Mouse (Mus musculus): ENCODE data around the gene Pappa. TPM values are rescaled to one million over a fixed set of nuclear protein-coding genes. Genes with fewer than 3 reads are reported as not detected.
A peak's percentile ranks its signal among the peaks of the same experiment; 100 is the strongest.

Pappa gene
- polyA plus RNA-seq, 1 experiment from 2014 or later: 0.50 TPM

DNA sequence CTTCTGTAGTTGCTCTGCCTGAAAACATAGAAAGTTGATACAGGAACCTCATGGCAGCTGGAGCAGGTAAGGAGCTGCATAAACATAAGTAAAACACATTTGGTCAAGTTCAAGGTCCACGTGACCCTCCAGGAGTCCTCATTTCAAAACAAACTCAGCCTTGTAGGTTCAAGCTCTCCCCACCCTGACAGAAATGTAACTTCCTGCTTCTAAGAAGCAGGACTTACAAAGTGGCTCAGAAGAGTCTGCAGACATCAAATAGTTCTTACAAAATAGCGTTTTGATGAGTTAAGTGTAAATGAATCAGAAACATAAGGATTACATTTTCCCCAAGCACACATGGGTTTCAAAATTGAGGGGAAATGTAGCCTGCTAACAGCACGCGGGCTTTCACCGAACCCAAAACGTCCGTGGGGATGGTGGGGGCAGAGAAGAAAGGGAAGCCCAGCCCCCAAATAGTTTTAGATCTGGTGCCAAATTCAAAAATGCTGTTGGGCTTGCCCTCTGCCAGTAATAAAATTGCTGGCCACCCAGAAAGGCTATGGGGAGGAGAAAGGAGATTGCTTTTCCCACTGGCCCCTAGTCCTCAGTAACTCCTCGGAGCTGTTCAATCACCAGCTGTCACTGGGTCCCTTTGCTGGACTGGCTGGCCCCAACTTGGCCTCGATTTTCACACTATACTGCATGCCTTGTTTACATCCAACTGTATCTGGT, 93.8 kb downstream of the Pappa start:
- 0 out of 2 replicates have a peak overlapping the region, but pooled peaks have one; percentile 5 for H3K4me2 ChIP-seq
- no peak overlapping the region for H3K4me3 ChIP-seq
- no peak for ATAC-seq (replicated peaks; ENCODE audit: insufficient number of reproducible peaks, insufficient read depth, low FRiP score, low read depth)
- WGBS: 34% methylated on average over 9 of the region's 9 CpGs
- no peaks in the 10 kb centered on the region for H3K36me3 ChIP-seq
- no peak overlapping the region for H3K9ac ChIP-seq
- no peaks in the 10 kb centered on the region for H3K27me3 ChIP-seq
- H3K9me3 ChIP-seq (replicated peaks): no peaks in the 10 kb centered on the region
- no peak overlapping the region for H3K27ac ChIP-seq
- peaks cover 5% of the 10 kb centered on the region; the same call in 1 of the 2 replicates for H3K4me1 ChIP-seq (replicated peaks)

GRCm38 (mm10) chr4:65223901-65224300, 99.9 kb downstream of the Pappa start:
- Histone ChIP-seq H3K27ac (no peak overlapping the region), H3K27me3 (no peaks in the 10 kb centered on the region), H3K36me3 (no peaks in the 10 kb centered on the region), H3K9me3 (replicated peaks) (no peaks in the 10 kb centered on the region), H3K4me1 (replicated peaks) (no peaks in the 10 kb centered on the region), H3K4me3 (no peak overlapping the region), H3K4me2 (no peak overlapping the region), H3K9ac (no peak overlapping the region)
- WGBS: 91% methylated on average over 4 of the region's 4 CpGs
- no peak for ATAC-seq (replicated peaks; ENCODE audit: insufficient number of reproducible peaks, insufficient read depth, low FRiP score, low read depth)

- 17% methylated on average over 8 of the region's 8 CpGs for WGBS
- Histone ChIP-seq H3K9me3 (replicated peaks) (no peaks in the 10 kb centered on the region), H3K4me1 (replicated peaks) (0 out of 2 replicates have a peak, but pooled peaks cover 7% of the 10 kb centered on the region), H3K9ac (no peak overlapping the region), H3K4me2 (no peak overlapping the region), H3K4me3 (no peak overlapping the region), H3K36me3 (no peaks in the 10 kb centered on the region), H3K27ac (no peak overlapping the region), H3K27me3 (no peaks in the 10 kb centered on the region)
- ATAC-seq (replicated peaks; ENCODE audit: insufficient number of reproducible peaks, insufficient read depth, low FRiP score, low read depth): no peak
These were observed 114.6 kb downstream of the Pappa start for GRCm38 (mm10) chr4:65238540-65238998.

DNA sequence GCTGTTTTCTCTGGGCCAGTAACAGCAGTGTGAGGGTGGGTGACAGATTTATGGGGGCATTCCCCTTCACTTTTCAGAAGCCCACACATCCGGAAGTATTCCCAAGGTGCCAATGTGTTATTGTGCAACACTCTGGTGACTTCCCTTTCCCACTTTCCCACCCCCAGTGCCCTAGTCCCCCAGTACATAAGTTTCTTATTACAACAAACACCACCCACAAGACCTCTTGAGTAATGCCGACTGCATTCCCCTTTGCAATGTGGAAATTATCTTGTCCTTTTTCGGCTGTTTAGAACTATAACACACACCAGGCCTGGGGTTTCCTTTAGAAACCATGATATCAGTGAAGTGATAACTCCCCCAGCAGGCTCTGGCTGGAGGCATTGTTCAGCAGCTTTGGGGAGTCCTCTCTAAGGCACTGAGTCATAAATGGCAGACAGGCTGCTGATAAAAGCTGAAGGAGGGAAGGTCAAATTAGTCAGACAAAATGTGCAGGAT, 118.5 kb downstream of the Pappa start:
- no peak overlapping the region for H3K4me2 ChIP-seq
- H3K27ac ChIP-seq: no peak overlapping the region
- H3K4me3 ChIP-seq: no peak overlapping the region
- no peak overlapping the region for H3K9ac ChIP-seq
- peak; percentile 69; the same call in 1 of the 2 replicates for ATAC-seq (replicated peaks; ENCODE audit: insufficient number of reproducible peaks, insufficient read depth, low FRiP score, low read depth)
- H3K4me1 ChIP-seq (replicated peaks): 0 out of 2 replicates have a peak, but pooled peaks cover 7% of the 10 kb centered on the region
- no peaks in the 10 kb centered on the region for H3K9me3 ChIP-seq (replicated peaks)
- H3K27me3 ChIP-seq: no peaks in the 10 kb centered on the region
- no peaks in the 10 kb centered on the region for H3K36me3 ChIP-seq
- 8% methylated on average over 3 of the region's 3 CpGs for WGBS

- 42% methylated on average over 2 of the region's 2 CpGs for WGBS
These were observed 119.3 kb downstream of the Pappa start for GRCm38 (mm10) chr4:65243245-65243644.

GRCm38 (mm10) chr4:65245015-65245414, 121.0 kb downstream of the Pappa start:
- no peak for ATAC-seq (replicated peaks; ENCODE audit: insufficient number of reproducible peaks, insufficient read depth, low FRiP score, low read depth)
- Histone ChIP-seq H3K9me3 (replicated peaks) (no peaks in the 10 kb centered on the region), H3K4me3 (no peak overlapping the region), H3K27ac (no peak overlapping the region), H3K4me1 (replicated peaks) (0 out of 2 replicates have a peak, but pooled peaks cover 7% of the 10 kb centered on the region), H3K27me3 (no peaks in the 10 kb centered on the region), H3K4me2 (no peak overlapping the region), H3K36me3 (no peaks in the 10 kb centered on the region), H3K9ac (no peak overlapping the region)
- WGBS: 70% methylated on average over 4 of the region's 4 CpGs

More at GRCm38 (mm10) chr4:65243245-65243644, 119.3 kb downstream of the Pappa start:
- H3K4me2 ChIP-seq: no peak overlapping the region
- H3K36me3 ChIP-seq: no peaks in the 10 kb centered on the region
- no peak overlapping the region for H3K27ac ChIP-seq
- H3K9ac ChIP-seq: no peak overlapping the region
- no peak overlapping the region for H3K4me3 ChIP-seq
- no peak for ATAC-seq (replicated peaks; ENCODE audit: insufficient number of reproducible peaks, insufficient read depth, low FRiP score, low read depth)
- 0 out of 2 replicates have a peak, but pooled peaks cover 7% of the 10 kb centered on the region for H3K4me1 ChIP-seq (replicated peaks)
- H3K9me3 ChIP-seq (replicated peaks): no peaks in the 10 kb centered on the region
- no peaks in the 10 kb centered on the region for H3K27me3 ChIP-seq

GRCm38 (mm10) chr4:65245440-65245839, 121.5 kb downstream of the Pappa start:
- no peaks in the 10 kb centered on the region for H3K36me3 ChIP-seq
- no peak overlapping the region for H3K27ac ChIP-seq
- no peaks in the 10 kb centered on the region for H3K9me3 ChIP-seq (replicated peaks)
- H3K9ac ChIP-seq: no peak overlapping the region
- H3K4me1 ChIP-seq (replicated peaks): 0 out of 2 replicates have a peak, but pooled peaks cover 7% of the 10 kb centered on the region
- H3K27me3 ChIP-seq: no peaks in the 10 kb centered on the region
- no peak for ATAC-seq (replicated peaks; ENCODE audit: insufficient number of reproducible peaks, insufficient read depth, low FRiP score, low read depth)
- 42% methylated on average over 3 of the region's 3 CpGs for WGBS
- no peak overlapping the region for H3K4me2 ChIP-seq
- H3K4me3 ChIP-seq: no peak overlapping the region

DNA sequence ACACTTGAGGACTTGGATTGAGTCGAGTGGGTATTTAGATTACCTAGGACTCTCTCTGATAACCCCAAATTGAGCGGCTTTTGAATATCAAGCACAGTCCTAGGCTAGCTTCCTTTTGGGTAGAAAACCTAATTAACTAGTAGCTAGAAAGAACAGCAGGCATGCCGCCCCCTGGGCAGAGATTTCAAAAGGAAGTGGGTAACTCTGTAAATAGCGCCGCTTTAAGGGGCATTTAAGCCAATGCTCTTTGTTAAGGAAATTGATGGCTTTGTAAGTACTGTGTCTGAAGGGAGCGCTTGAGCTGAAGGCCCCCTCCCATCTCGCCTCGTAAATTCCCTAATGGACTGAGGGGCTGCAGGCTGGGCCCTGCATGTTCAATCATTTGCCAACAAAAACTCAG, 128.2 kb downstream of the Pappa start:
- H3K9ac ChIP-seq: no peak overlapping the region
- H3K4me2 ChIP-seq: no peak overlapping the region
- no peak for ATAC-seq (replicated peaks; ENCODE audit: insufficient number of reproducible peaks, insufficient read depth, low FRiP score, low read depth)
- H3K4me1 ChIP-seq (replicated peaks): no peaks in the 10 kb centered on the region
- H3K36me3 ChIP-seq: no peaks in the 10 kb centered on the region
- no peak overlapping the region for H3K4me3 ChIP-seq
- no peak overlapping the region for H3K27ac ChIP-seq
- H3K9me3 ChIP-seq (replicated peaks): no peaks in the 10 kb centered on the region
- H3K27me3 ChIP-seq: no peaks in the 10 kb centered on the region
- WGBS: 20% methylated on average over 8 of the region's 8 CpGs

GRCm38 (mm10) chr4:65254073-65254472, 130.1 kb downstream of the Pappa start:
- no peak overlapping the region for H3K27ac ChIP-seq
- 81% methylated on average over 1 of the region's 1 CpGs for WGBS
- no peak for ATAC-seq (replicated peaks; ENCODE audit: insufficient number of reproducible peaks, insufficient read depth, low FRiP score, low read depth)
- no peaks in the 10 kb centered on the region for H3K9me3 ChIP-seq (replicated peaks)
- no peaks in the 10 kb centered on the region for H3K4me1 ChIP-seq (replicated peaks)
- H3K27me3 ChIP-seq: no peaks in the 10 kb centered on the region
- H3K36me3 ChIP-seq: no peaks in the 10 kb centered on the region
- no peak overlapping the region for H3K9ac ChIP-seq
- H3K4me3 ChIP-seq: no peak overlapping the region
- no peak overlapping the region for H3K4me2 ChIP-seq

GRCm38 (mm10) chr4:65267066-65267465, 143.1 kb downstream of the Pappa start:
- H3K9ac ChIP-seq: no peak overlapping the region
- no peak overlapping the region for H3K4me2 ChIP-seq
- H3K36me3 ChIP-seq: no peaks in the 10 kb centered on the region
- no peaks in the 10 kb centered on the region for H3K27me3 ChIP-seq
- no peak for ATAC-seq (replicated peaks; ENCODE audit: insufficient number of reproducible peaks, insufficient read depth, low FRiP score, low read depth)
- no peak overlapping the region for H3K27ac ChIP-seq
- H3K4me3 ChIP-seq: no peak overlapping the region
- H3K4me1 ChIP-seq (replicated peaks): no peaks in the 10 kb centered on the region
- 51% methylated on average over 2 of the region's 2 CpGs for WGBS
- H3K9me3 ChIP-seq (replicated peaks): no peaks in the 10 kb centered on the region

DNA sequence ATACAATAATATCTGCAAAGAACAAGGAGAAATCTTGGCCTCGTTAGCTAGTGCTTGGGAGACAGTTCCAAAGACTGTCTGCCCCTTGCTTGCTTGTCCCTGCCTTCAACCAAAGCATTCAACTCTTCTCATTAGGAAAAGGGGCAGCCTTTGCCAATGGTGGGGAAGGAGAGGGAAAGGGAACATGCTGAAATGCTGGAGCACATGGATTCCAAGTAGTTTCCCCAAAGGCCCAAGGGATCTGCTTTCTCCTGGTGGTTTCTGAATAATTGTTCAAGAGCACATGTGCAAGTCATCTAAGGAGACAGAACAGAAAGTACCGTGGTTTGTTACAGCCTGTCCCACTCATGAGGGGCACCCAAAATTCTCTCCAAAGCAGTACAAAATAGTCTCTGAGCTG, 146.0 kb downstream of the Pappa start:
- no peak overlapping the region for H3K4me3 ChIP-seq
- no peaks in the 10 kb centered on the region for H3K27me3 ChIP-seq
- no peaks in the 10 kb centered on the region for H3K9me3 ChIP-seq (replicated peaks)
- no peak overlapping the region for H3K27ac ChIP-seq
- H3K4me1 ChIP-seq (replicated peaks): no peaks in the 10 kb centered on the region
- no peak overlapping the region for H3K9ac ChIP-seq
- WGBS: 79% methylated on average over 2 of the region's 2 CpGs
- no peak overlapping the region for H3K4me2 ChIP-seq
- no peak for ATAC-seq (replicated peaks; ENCODE audit: insufficient number of reproducible peaks, insufficient read depth, low FRiP score, low read depth)
- H3K36me3 ChIP-seq: no peaks in the 10 kb centered on the region

DNA sequence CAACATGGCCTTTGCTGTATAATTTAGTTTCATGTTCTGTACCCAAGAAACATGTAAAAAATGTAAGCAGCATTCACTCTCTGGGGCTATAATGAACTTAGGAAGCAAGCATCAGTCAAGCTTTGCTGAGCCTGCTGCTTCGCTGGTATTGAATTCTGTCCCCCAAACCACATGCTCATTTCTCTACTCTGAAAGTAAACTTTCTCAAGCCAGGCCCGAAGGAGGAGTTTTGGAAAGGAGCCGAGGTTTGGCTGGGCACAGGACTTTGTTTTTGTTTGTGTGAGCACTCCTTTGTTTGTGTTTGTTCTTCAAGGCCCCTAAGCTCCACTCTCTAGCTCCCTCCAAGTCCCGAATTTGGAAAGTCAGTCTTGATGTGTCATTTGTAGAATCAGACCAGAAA, 148.3 kb downstream of the Pappa start:
- no peak for ATAC-seq (replicated peaks; ENCODE audit: insufficient number of reproducible peaks, insufficient read depth, low FRiP score, low read depth)
- 48% methylated on average over 4 of the region's 4 CpGs for WGBS
- Histone ChIP-seq H3K36me3 (no peaks in the 10 kb centered on the region), H3K9me3 (replicated peaks) (no peaks in the 10 kb centered on the region), H3K27ac (no peak overlapping the region), H3K4me2 (no peak overlapping the region), H3K4me1 (replicated peaks) (no peaks in the 10 kb centered on the region), H3K27me3 (no peaks in the 10 kb centered on the region), H3K9ac (no peak overlapping the region), H3K4me3 (no peak overlapping the region)
